Mouse (Mus musculus): ENCODE data around the gene Il13ra2.
"Not testable (repeated sequence)": the region's sequence is repeated elsewhere in the genome, so short reads cannot be mapped to it uniquely, and the experiment has no call there.

Il13ra2 gene

DNA sequence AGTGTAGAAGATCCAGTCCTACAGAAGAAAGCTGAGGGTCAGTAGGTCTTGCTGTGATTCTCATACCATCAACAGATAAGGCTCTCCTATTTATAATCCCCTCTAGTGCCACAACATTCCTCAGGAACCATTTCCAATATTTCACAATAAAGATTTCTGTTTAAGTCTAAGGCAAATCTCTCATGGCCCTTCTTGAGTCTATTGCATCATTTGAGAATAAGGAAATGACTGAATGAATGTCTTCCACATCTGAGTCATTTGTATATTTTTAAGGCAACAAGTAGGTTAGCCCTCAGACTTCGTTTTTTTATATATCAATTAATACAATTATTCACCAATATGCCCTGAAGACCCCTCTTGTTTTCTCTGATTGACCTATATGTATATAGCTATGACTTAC is at the start of gene Il13ra2:
Il13ra2 (minus strand) TSS at position 64 of the 400 bp plus-strand sequence.
- DNase-seq (ENCODE audit: low read depth, low spot score), result no peak

DNA sequence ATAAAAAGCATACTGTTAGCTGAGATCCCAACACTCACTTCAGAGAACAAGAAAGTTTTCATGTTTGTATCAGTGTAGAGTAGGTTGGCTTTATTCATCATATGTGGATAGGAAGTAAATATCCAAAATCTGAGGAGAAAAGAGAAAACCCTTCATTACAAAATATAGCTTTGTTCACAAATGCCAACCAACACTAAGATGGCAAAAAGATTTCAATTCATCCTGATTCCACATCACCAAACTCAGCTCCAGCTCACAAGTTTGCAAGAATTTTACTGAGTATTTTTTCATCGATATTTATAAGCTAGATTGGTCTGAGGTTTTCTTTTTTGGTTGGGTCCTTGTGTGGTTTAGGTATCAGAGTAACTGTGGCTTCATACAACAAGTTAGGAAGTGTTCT is 24.6 kb upstream of the Il13ra2 start, which contains the start of gene Vmn1r239-ps:
Vmn1r239-ps (minus strand) TSS at position 101 of the 400 bp plus-strand sequence.
- not testable (repeated sequence) for DNase-seq (ENCODE audit: low read depth, low spot score)

DNA sequence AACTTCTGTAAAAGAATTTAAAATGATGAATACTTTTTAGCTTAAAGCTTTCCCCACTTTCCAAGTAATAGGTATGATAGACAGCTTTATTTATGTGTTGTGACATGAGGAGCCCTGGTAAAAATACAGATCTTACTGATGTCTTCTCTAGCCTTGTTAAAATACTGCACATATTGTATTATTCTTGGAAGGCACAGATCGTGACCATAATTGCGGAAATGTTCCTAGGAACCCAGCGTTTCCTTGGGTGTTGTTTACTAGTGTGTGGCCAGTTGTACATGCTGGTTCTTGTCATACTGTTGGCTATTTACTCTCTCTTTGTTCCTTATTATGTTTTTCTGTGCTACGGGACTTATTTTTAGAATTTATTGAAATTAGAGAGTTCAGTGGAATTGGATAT is 14.4 kb upstream of the Il13ra2 start:
- no peak for DNase-seq (ENCODE audit: low read depth, low spot score)

DNA sequence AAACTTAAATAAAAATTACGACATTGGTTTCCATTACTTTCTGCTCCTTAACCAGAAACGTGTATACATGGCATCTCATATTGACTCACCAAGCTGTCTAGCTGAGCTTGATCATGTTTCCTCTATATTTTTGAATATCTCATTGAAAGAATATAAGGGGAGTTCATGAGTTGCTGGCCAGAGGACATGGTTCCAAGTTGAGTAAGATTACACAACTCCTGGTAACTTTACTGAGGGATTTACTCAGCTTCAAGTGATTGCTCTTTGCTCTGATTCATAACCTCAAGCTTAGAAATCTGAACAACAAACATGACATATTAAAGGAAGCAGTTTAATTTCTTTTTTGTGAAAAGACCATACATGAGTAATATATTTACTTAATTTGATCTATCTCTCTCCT is 6.4 kb upstream of the Il13ra2 start:
- DNase-seq (ENCODE audit: low read depth, low spot score), result no peak

DNA sequence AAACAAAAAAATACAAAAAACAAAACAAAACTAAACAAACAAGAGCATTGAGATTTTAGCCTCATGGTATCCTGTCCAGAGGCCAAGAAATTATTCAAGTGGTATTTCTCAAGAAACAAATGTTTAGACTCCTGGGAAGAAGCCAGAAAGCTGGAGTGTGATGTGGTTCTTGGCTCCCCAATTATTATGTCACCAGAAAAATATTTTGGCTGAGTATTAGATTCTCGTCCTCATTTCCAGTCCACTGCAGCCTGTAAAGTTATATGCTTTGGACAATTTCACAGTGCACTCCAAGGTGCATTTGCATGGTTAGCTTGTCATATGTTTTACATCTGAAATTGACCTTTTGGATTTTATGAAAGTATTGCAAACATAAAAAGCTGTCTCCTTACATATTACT is 761 bp upstream of the Il13ra2 start:
- DNase-seq (ENCODE audit: low read depth, low spot score), result no peak

DNA sequence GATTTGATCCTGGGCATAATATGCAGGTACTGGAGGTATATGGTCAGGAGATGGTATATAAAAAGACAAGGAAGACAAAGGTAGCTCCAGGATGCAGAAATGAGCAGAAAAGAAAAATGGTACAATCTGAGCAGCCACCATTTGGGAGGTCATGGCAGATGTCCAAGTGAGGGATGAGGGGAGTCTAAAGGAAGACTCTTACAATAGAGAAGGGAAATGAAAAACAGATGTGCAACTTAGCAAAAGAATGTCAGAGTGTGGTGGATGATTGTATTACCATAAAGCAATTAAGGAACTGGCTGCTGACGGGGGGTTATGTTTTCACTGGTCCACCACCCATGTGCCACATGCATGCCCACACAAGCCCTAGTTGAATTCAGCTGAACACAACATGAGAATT is 35.5 kb downstream of the Il13ra2 start:
- DNase-seq (ENCODE audit: low read depth, low spot score), result no peak

DNA sequence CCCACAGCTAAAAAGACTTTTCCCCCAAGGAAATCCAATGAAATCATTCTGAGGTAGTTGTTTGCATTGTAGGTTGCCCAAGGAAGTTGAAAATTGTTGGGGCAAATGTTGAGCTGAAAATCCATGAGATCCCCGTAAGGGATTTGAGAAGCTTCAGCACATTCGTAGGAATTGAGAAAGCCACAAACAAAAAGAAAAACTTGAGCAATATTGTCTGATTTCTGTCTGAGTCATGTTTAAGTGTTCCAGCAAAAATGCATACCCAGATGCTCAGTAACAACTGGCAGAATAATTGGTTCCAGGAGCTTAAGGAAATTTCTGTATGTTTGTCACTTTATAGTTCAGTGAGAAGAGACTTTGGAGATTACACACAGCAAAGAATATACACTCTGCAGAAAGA is 79.8 kb downstream of the Il13ra2 start:
- no peak for DNase-seq (ENCODE audit: low read depth, low spot score)

All from c-Kit-negative CD71-positive TER-119-positive erythroid progenitor cells, embryonic 14.5 days (primary cell).